Mouse (Mus musculus) MEL (cell line): ENCODE data around the gene Tssk6. TPM values are rescaled to one million over a fixed set of nuclear protein-coding genes. Genes with fewer than 3 reads are reported as not detected.
A peak's percentile ranks its signal among the peaks of the same experiment; 100 is the strongest.

Source experiments
- DNase-seq: peaks from one replicate; pipeline ENCODE4 v3.0.0; 2011; ENCODE audit warnings: low read depth, low spot score
- H3K27ac ChIP-seq: 2 replicates; pipeline ENCODE4 v1.5.1; 2012; ENCODE audit warnings: low read depth, mild to moderate bottlenecking, control low read depth, low read length, moderate library complexity; ENCODE audit not compliant: control insufficient read depth
- H3K27me3 ChIP-seq, 2 experiments: fragments of 150-350 bp in 1 of 2; sonication (generic) in 1 of 2; 2 replicates each; pipeline ENCODE4 v1.6.1; 2012; ENCODE audit warnings: low read length in 2 of 2, mild to moderate bottlenecking in 2 of 2, improper control_type of control experiment in 1 of 2, moderate library complexity in 1 of 2; ENCODE audit not compliant: insufficient read depth in 2 of 2, control insufficient read depth in 1 of 2
- H3K36me3 ChIP-seq, 2 experiments: 2 replicates each; pipeline ENCODE4 v1.6.1; 2012 to 2014; ENCODE audit warnings: low read length in 2 of 2, improper control_type of control experiment in 1 of 2, inconsistent platforms in 1 of 2, mild to moderate bottlenecking in 1 of 2; ENCODE audit not compliant: insufficient read depth in 2 of 2, control insufficient read depth in 1 of 2
- H3K4me1 ChIP-seq, 2 experiments: fragments of 150-350 bp in 1 of 2; sonication (generic) in 1 of 2; 2 replicates each; pipeline ENCODE4 v1.6.1; 2012; ENCODE audit warnings: low read length in 2 of 2, improper control_type of control experiment in 1 of 2, mild to moderate bottlenecking in 1 of 2; ENCODE audit not compliant: insufficient read depth in 2 of 2, control insufficient read depth in 1 of 2
- H3K4me3 ChIP-seq, 2 experiments: fragments of 150-350 bp in 1 of 2; sonication (generic) in 1 of 2; 2 replicates each; pipeline ENCODE4 v1.5.1; 2012; ENCODE audit warnings: low read depth in 2 of 2, low read length in 2 of 2, mild to moderate bottlenecking in 2 of 2, moderate library complexity in 2 of 2, control low read depth in 1 of 2, improper control_type of control experiment in 1 of 2; ENCODE audit not compliant: control insufficient read depth in 1 of 2, insufficient read depth in 1 of 2
- H3K79me2 ChIP-seq: 2 replicates; pipeline ENCODE4 v1.6.1; 2012; ENCODE audit warnings: mild to moderate bottlenecking, low read length, moderate library complexity; ENCODE audit not compliant: control insufficient read depth, poor library complexity, insufficient read depth
- H3K9ac ChIP-seq: 2 replicates; pipeline ENCODE4 v1.6.1; 2012; ENCODE audit warnings: low read depth, mild to moderate bottlenecking, control low read depth, low read length, moderate library complexity; ENCODE audit not compliant: control insufficient read depth, poor library complexity, severe bottlenecking
- H3K9me3 ChIP-seq: fragments of 150-350 bp; sonication (generic); replicated peaks from 2 replicates; pipeline ENCODE4 v1.6.1; 2012; ENCODE audit warnings: mild to moderate bottlenecking, low read length, improper control_type of control experiment, moderate library complexity; ENCODE audit not compliant: insufficient read depth
- BHLHE40 ChIP-seq: IDR thresholded peaks from 2 replicates; pipeline ENCODE4 v1.6.1; 2012; ENCODE audit warnings: low read depth, mild to moderate bottlenecking, inconsistent platforms, low read length, improper control_type of control experiment, borderline replicate concordance
- CTCF ChIP-seq, 3 experiments: IDR thresholded peaks in 2 of 3; conservative IDR thresholded peaks in 1 of 3; 2 replicates each; pipeline ENCODE4 v1.5.1; 2011 to 2012; ENCODE audit warnings: low read length in 3 of 3, low read depth in 2 of 3, mild to moderate bottlenecking in 2 of 3, improper control_type of control experiment in 1 of 3, inconsistent platforms in 1 of 3, mixed read lengths in 1 of 3, moderate library complexity in 1 of 3; ENCODE audit not compliant: control insufficient read depth in 1 of 3, insufficient read depth in 1 of 3, poor library complexity in 1 of 3, severe bottlenecking in 1 of 3
- EP300 ChIP-seq, 2 experiments: IDR thresholded peaks; 2 replicates each; pipeline ENCODE4 v1.6.1; 2011; ENCODE audit warnings: improper control_type of control experiment in 2 of 2, low read length in 2 of 2, low read depth in 1 of 2, mild to moderate bottlenecking in 1 of 2
- ETS1 ChIP-seq: IDR thresholded peaks from 2 replicates; pipeline ENCODE4 v1.6.1; 2012; ENCODE audit warnings: low read depth, mild to moderate bottlenecking, inconsistent platforms, low read length, improper control_type of control experiment, moderate library complexity
- GATA1 ChIP-seq: IDR thresholded peaks from 2 replicates; pipeline ENCODE4 v1.6.1; 2011; ENCODE audit warnings: low read depth, low read length, improper control_type of control experiment
- HCFC1 ChIP-seq: IDR thresholded peaks from 2 replicates; pipeline ENCODE4 v1.6.1; 2012; ENCODE audit warnings: low read depth, mild to moderate bottlenecking, inconsistent platforms, low read length, improper control_type of control experiment, moderate library complexity
- JUND ChIP-seq: IDR thresholded peaks from 2 replicates; pipeline ENCODE4 v1.6.1; 2011; ENCODE audit warnings: low read depth, mild to moderate bottlenecking, improper control_type of control experiment, low read length
- MAFK ChIP-seq: IDR thresholded peaks from 2 replicates; pipeline ENCODE4 v1.6.1; 2011; ENCODE audit warnings: low read depth, mild to moderate bottlenecking, low read length, improper control_type of control experiment, borderline replicate concordance
- MAX ChIP-seq: IDR thresholded peaks from 2 replicates; pipeline ENCODE4 v1.6.1; 2011; ENCODE audit warnings: low read length, improper control_type of control experiment
- MAZ ChIP-seq: IDR thresholded peaks from 2 replicates; pipeline ENCODE4 v1.6.1; 2012; ENCODE audit warnings: low read depth, mild to moderate bottlenecking, inconsistent platforms, low read length, improper control_type of control experiment
- MYB ChIP-seq: IDR thresholded peaks from 2 replicates; pipeline ENCODE4 v1.6.1; 2011; ENCODE audit warnings: mild to moderate bottlenecking, low read depth, low read length, improper control_type of control experiment
- MYC ChIP-seq: IDR thresholded peaks from 2 replicates; pipeline ENCODE4 v1.6.1; 2011; ENCODE audit warnings: low read depth, mild to moderate bottlenecking, low read length, improper control_type of control experiment, moderate library complexity
- POLR2A ChIP-seq, 2 experiments: IDR thresholded peaks; 2 replicates each; pipeline ENCODE4 v1.6.1; 2011 to 2012; ENCODE audit warnings: low read length in 2 of 2, mild to moderate bottlenecking in 2 of 2, control low read depth in 1 of 2, improper control_type of control experiment in 1 of 2, low read depth in 1 of 2, moderate library complexity in 1 of 2; ENCODE audit not compliant: control insufficient read depth in 1 of 2, insufficient read depth in 1 of 2, poor library complexity in 1 of 2
- POLR2AphosphoS5 ChIP-seq: IDR thresholded peaks from 2 replicates; pipeline ENCODE4 v1.6.1; 2012; ENCODE audit warnings: low read depth, borderline replicate concordance, mild to moderate bottlenecking, inconsistent platforms, low read length, moderate library complexity, mixed read lengths
- RAD21 ChIP-seq: IDR thresholded peaks from 2 replicates; pipeline ENCODE4 v1.6.1; 2011; ENCODE audit warnings: mild to moderate bottlenecking, low read depth, low read length, improper control_type of control experiment
- SMC3 ChIP-seq: IDR thresholded peaks from 2 replicates; pipeline ENCODE4 v1.6.1; 2011; ENCODE audit warnings: low read depth, low read length, improper control_type of control experiment
- TAL1 ChIP-seq: IDR thresholded peaks from 2 replicates; pipeline ENCODE4 v1.6.1; 2012; ENCODE audit warnings: mild to moderate bottlenecking, inconsistent platforms, low read length, moderate library complexity, mixed read lengths
- TBP ChIP-seq: IDR thresholded peaks from 2 replicates; pipeline ENCODE4 v1.8.0; 2011; ENCODE audit warnings: low read depth, low read length, improper control_type of control experiment
- TCF12 ChIP-seq: IDR thresholded peaks from 2 replicates; pipeline ENCODE4 v1.6.1; 2014; ENCODE audit warnings: low read depth, mild to moderate bottlenecking, inconsistent platforms, low read length, improper control_type of control experiment, moderate library complexity
- ZC3H11A ChIP-seq: IDR thresholded peaks from 2 replicates; pipeline ENCODE4 v1.6.1; 2012; ENCODE audit warnings: low read depth, mild to moderate bottlenecking, inconsistent platforms, low read length, improper control_type of control experiment
- polyA plus RNA-seq, 2 experiments: library from polyadenylated mRNA; stranded (reverse) in 1 of 2; unstranded in 1 of 2; fragments of >175 nt in 1 of 2; fragments of >200 nt in 1 of 2; gene quantifications; 2 replicates each; pipeline versions ENCODE4 v1.2.1 to v1.2.4; 2012; ENCODE audit warnings: low replicate concordance in 2 of 2, low read depth in 1 of 2; ENCODE audit not compliant: insufficient read length in 2 of 2, insufficient read depth in 1 of 2, missing spikeins in 1 of 2
- total RNA-seq: library from RNA; depleted of rRNA; stranded (reverse); fragments of 300-350 nt; gene quantifications from 2 replicates; pipeline ENCODE4 v1.2.3, GENCODE M21; 2012

Tssk6 gene
- total and polyA plus RNA-seq, 3 experiments = 3.4 to 3.8 TPM; not detected in 1

DNA sequence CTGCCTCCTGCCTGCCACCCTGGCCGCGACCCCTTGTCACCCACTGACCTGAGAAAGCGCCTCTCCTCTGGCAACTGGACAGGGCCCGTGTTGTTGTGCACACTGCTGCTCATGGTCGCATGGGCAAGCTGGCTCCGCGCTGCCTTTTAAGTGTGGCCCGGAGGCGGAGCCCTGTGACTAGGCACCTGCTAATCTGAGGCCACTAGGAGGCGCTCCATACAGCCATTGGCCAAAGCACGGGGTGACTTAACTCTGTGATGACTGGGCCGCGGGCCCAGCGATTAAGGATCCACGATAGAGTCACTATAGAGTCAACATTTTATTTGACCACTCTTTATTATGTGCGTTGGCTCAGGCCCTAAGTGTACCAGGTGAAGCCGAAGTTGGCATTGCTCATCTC is 8.1 kb upstream of the Tssk6 start:
- Histone ChIP-seq H3K79me2 (peaks cover 21% of the 10 kb centered on the region), H3K9ac (no peak overlapping the region), H3K36me3 (no peaks in the 10 kb centered on the region), H3K27ac (no peak overlapping the region), H3K4me3 (no peak overlapping the region), H3K4me1 (no peaks in the 10 kb centered on the region), H3K9me3 (no peaks in the 10 kb centered on the region), H3K27me3 (no peaks in the 10 kb centered on the region)
- TF ChIP-seq SMC3 = peak; percentile 59
- TF ChIP-seq EP300 (IDR thresholded peaks at IDR 0.05; ENCODE audit: low read depth in 1 of 2, low read length in 2 of 2) = no peak
- TF ChIP-seq MAFK = no peak
- no peak for TF ChIP-seq ETS1
- TF ChIP-seq RAD21 = peak; percentile 48
- no peak for TF ChIP-seq MYB
- no peak for TF ChIP-seq POLR2A (IDR thresholded peaks at IDR 0.05; ENCODE audit: control insufficient read depth in 1 of 2, insufficient read depth in 1 of 2, low read depth in 1 of 2, low read length in 2 of 2, poor library complexity in 1 of 2)
- no peak for TF ChIP-seq MAX
- peak; percentile 71 to 87 (median 73) for TF ChIP-seq CTCF (IDR thresholded peaks at IDR 0.05 in 2 of 3, conservative IDR thresholded peaks at IDR 0.05 in 1 of 3; ENCODE audit: control insufficient read depth in 1 of 3, insufficient read depth in 1 of 3, low read depth in 2 of 3, low read length in 3 of 3, poor library complexity in 1 of 3, severe bottlenecking in 1 of 3)
- peak; percentile 79 for DNase-seq

DNA sequence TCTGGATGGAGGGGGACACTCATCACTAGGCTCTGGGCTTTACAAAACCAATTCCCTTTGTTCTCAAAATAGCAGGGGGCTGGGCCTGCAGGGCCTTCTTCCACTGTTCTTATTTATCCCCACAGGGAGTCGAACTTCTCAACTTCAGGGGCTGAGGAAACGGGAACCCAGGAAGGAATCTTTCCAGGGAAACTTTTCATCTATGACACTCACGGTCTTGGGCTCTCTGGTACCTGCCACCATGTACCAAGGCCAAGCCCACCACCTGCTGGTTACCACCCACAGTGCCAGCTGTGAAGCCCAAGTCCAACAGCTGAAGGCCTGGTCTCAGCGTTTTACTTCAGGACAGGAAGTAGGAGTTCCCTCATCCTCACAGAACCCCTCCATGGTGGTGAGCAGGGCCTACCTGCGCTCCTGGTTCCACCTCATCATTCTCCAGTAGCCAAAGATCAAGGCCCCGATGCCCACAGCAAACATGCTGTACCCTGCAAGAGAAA is 7.1 kb upstream of the Tssk6 start:
- H3K79me2 ChIP-seq = peaks cover 26% of the 10 kb centered on the region
- H3K9ac ChIP-seq = no peak overlapping the region
- H3K4me3 ChIP-seq = no peak overlapping the region
- DNase-seq = no peak
- H3K4me1 ChIP-seq = no peaks in the 10 kb centered on the region
- no peaks in the 10 kb centered on the region for H3K9me3 ChIP-seq
- no peaks in the 10 kb centered on the region for H3K27me3 ChIP-seq
- TF ChIP-seq TBP = no peak
- TF ChIP-seq MYC = no peak
- TF ChIP-seq MAX = no peak
- no peak for TF ChIP-seq RAD21
- no peak for TF ChIP-seq MAZ
- no peak for TF ChIP-seq CTCF (IDR thresholded peaks at IDR 0.05 in 2 of 3, conservative IDR thresholded peaks at IDR 0.05 in 1 of 3; ENCODE audit: control insufficient read depth in 1 of 3, insufficient read depth in 1 of 3, low read depth in 2 of 3, low read length in 3 of 3, poor library complexity in 1 of 3, severe bottlenecking in 1 of 3)
- no peak for TF ChIP-seq BHLHE40
- no peak for TF ChIP-seq TCF12
- no peak for TF ChIP-seq GATA1
- no peak for TF ChIP-seq POLR2A (IDR thresholded peaks at IDR 0.05; ENCODE audit: control insufficient read depth in 1 of 2, insufficient read depth in 1 of 2, low read depth in 1 of 2, low read length in 2 of 2, poor library complexity in 1 of 2)
- TF ChIP-seq ZC3H11A = no peak
- no peak for TF ChIP-seq MAFK
- TF ChIP-seq POLR2AphosphoS5 = no peak
- no peak for TF ChIP-seq HCFC1
- TF ChIP-seq TAL1 = no peak
- no peak for TF ChIP-seq JUND
- H3K36me3 ChIP-seq = peaks cover 0 to 4% of the 10 kb centered on the region in 2 experiments; a peak in 1 of 4 replicates
- H3K27ac ChIP-seq = no peak overlapping the region
